Mouse (Mus musculus) heart, embryonic 10.5 days (tissue): ENCODE measurements at regions not wholly inside any gene's neighbourhood (a gene's known extent, or its start where the extent isn't known, plus 50 kb on each side); places are given as distances from the start of the nearest gene placed in this dataset.

Experiments used
- DNase-seq: peaks from one replicate; pipeline ENCODE4 v3.0.0-alpha.2; 2017; ENCODE audit warnings: low spot score
- H3K27ac ChIP-seq: fragments of 300-500 bp; sonication (generic); 2 replicates; pipeline ENCODE4 v1.5.1; 2016; ENCODE audit warnings: mild to moderate bottlenecking
- H3K27me3 ChIP-seq: fragments of 300-500 bp; sonication (generic); 2 replicates; pipeline ENCODE4 v1.6.1; 2016; ENCODE audit warnings: mild to moderate bottlenecking; ENCODE audit not compliant: poor library complexity, insufficient read depth, severe bottlenecking
- H3K36me3 ChIP-seq: fragments of 300-500 bp; sonication (generic); 2 replicates; pipeline ENCODE4 v1.6.1; 2016; ENCODE audit warnings: mild to moderate bottlenecking, moderate library complexity
- H3K4me1 ChIP-seq: fragments of 300-500 bp; sonication (generic); 2 replicates; pipeline ENCODE4 v1.6.1; 2016; ENCODE audit warnings: mild to moderate bottlenecking
- H3K4me3 ChIP-seq: fragments of 300-500 bp; sonication (generic); 2 replicates; pipeline ENCODE4 v1.5.1; 2016; ENCODE audit warnings: mild to moderate bottlenecking, moderate library complexity
- H3K9me3 ChIP-seq: fragments of 300-500 bp; sonication (generic); 2 replicates; pipeline ENCODE4 v1.6.1; 2016; ENCODE audit warnings: mild to moderate bottlenecking, moderate library complexity
- WGBS: fragments of 180-500 bp; shearing (Covaris S2); methylation state at CpG from one replicate; pipeline ENCODE4 v1.1.7; 2016; 5-methylcytosine and 5-hydroxymethylcytosine counted together

DNA sequence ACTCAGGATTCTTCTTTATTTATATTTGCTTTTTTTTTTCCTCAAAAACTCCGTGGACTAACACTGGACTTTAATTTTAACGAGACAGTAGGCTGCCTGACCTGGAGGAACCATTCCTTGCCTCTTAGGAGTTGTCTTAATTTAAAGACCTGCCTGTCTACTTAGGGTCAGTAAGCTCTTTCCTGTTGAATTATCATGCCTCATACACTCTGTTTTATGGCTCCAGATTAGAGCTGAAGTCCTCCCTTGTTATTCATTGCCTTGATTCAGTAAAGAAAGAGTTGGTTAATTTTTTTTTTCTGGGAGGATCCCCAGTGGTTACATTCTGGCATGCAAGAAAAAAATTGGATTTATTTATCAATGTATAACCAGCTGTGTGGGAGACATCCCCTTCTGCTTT is 187.3 kb upstream of the Cdh6 start:
- 51% methylated on average over 2 of the region's 2 CpGs for WGBS
- no peak for DNase-seq
- H3K36me3 ChIP-seq, result no peaks in the 10 kb centered on the region
- H3K9me3 ChIP-seq, result no peaks in the 10 kb centered on the region
- H3K27me3 ChIP-seq, result no peaks in the 10 kb centered on the region
- no peak overlapping the region for H3K27ac ChIP-seq
- H3K4me3 ChIP-seq, result no peak overlapping the region
- no peaks in the 10 kb centered on the region for H3K4me1 ChIP-seq

DNA sequence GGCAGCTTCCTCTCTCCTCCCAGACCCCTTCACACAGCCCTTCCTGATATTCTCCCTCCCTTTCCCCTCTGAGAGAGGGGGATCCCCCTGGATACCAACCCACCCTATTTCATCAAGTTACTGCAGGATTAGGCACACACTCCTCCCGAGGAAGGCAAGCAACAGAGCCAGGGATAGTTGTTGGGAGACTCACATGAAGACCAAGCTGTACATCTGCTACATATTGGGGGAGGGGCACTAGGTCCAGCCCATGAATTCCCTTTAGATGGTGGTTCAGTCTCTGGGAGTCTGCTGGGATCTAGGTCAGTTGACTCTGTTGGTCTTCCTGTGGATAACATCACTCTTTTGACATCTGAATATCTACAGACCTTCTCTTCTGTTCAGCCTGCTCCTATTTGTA is 185.6 kb upstream of the Cdh6 start:
- WGBS, result 56% methylated on average over 1 of the region's 1 CpGs
- no peaks in the 10 kb centered on the region for H3K36me3 ChIP-seq
- no peaks in the 10 kb centered on the region for H3K27me3 ChIP-seq
- no peak for DNase-seq
- no peak overlapping the region for H3K27ac ChIP-seq
- no peak overlapping the region for H3K4me3 ChIP-seq
- no peaks in the 10 kb centered on the region for H3K9me3 ChIP-seq
- no peaks in the 10 kb centered on the region for H3K4me1 ChIP-seq

GRCm38 (mm10) chr15:13350321-13350720 is 176.8 kb upstream of the Cdh6 start:
- 79% methylated on average over 3 of the region's 3 CpGs for WGBS
- H3K9me3 ChIP-seq, result no peaks in the 10 kb centered on the region
- H3K4me3 ChIP-seq, result no peak overlapping the region
- H3K27me3 ChIP-seq, result no peaks in the 10 kb centered on the region
- no peaks in the 10 kb centered on the region for H3K36me3 ChIP-seq
- DNase-seq, result no peak
- no peaks in the 10 kb centered on the region for H3K4me1 ChIP-seq
- no peak overlapping the region for H3K27ac ChIP-seq

DNA sequence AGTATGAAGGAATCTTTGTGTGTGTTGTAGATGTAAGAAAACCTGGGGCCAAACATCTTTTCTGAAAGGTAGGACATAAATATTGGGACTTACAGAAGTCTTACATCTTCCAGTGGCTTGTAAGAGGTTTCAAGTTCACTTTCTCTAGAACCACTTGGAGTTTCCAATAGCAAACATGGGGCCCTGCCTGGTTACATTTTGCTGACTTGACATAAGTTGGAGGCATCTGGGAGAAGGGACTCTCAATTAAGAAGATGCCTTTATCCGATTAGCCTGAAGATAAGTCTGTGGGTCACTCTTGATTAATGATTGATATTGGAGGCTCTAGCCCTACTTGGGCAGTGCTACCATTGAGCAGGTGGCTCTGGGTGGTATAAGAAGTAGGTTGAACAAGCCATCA is 162.9 kb upstream of the Cdh6 start:
- 89% methylated on average over 1 of the region's 1 CpGs for WGBS

DNA sequence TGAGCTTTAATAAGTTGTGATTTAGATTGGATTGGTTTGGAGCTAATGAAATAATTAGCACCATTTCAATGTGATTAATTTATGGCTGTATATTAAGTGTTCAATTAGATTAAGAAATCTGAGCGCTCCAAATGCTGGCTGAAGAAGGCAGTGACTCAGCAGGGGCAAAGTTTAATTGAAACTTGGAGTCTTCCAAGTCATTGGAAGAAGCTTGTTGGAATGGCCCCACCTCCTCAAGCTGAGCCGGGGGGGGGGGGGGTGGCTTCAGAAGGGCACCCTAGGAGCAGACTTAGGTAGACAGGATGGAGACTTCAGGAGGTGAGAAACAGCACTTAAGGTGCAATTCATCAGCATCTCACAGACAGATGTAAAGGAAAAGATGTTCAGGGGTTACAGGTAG is 151.0 kb upstream of the Cdh6 start:
- 74% methylated on average over 2 of the region's 2 CpGs for WGBS
- no peak overlapping the region for H3K4me3 ChIP-seq
- H3K36me3 ChIP-seq, result no peaks in the 10 kb centered on the region
- H3K9me3 ChIP-seq, result no peaks in the 10 kb centered on the region
- H3K4me1 ChIP-seq, result no peaks in the 10 kb centered on the region
- H3K27me3 ChIP-seq, result no peaks in the 10 kb centered on the region
- H3K27ac ChIP-seq, result no peak overlapping the region
- DNase-seq, result no peak

More for the DNA sequence above, 162.9 kb upstream of the Cdh6 start:
- no peaks in the 10 kb centered on the region for H3K27me3 ChIP-seq
- DNase-seq, result no peak
- no peaks in the 10 kb centered on the region for H3K4me1 ChIP-seq
- no peak overlapping the region for H3K27ac ChIP-seq
- no peaks in the 10 kb centered on the region for H3K9me3 ChIP-seq
- no peak overlapping the region for H3K4me3 ChIP-seq
- H3K36me3 ChIP-seq, result no peaks in the 10 kb centered on the region

DNA sequence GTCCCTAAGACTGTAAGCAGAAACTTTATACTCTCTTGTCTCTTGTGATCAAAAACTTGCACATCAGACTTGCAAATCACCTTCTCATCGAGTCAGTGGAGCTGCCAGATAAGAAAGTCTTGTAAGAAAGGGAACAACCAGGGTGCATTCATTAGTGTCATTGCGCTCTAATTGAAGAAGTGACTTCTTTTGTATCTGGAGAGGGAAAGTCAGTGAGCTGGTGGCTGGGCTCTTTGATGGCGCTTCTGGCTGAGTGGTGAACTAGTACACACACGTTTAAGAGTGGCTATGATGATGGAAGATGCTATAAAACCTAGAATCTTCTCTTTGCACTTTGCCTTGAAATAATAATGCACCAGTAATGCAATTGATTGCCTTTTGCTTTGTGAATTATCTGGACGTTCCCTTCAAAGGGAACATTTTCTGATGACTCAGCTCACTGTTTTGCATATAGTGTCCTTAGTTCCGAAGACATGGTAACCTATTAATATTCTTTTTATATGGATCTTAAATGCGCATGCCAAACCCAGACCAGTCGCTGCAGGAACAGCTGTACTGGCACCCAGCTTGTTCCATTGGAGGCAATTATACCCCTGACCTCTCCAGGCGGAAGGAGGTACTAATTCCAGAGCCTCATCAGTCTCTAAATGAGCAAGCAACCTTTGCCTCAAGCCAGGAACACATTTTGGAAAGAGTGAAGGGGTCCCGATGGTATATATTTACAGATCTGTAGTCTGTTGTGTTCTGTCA is 147.3 kb upstream of the Cdh6 start:
- 72% methylated on average over 10 of the region's 10 CpGs for WGBS
- no peaks in the 10 kb centered on the region for H3K9me3 ChIP-seq

GRCm38 (mm10) chr15:13304562-13304961 is 131.1 kb upstream of the Cdh6 start:
- 82% methylated on average over 6 of the region's 6 CpGs for WGBS
- H3K27me3 ChIP-seq, result no peaks in the 10 kb centered on the region

More for the DNA sequence above, 147.3 kb upstream of the Cdh6 start:
- DNase-seq, result no peak
- Histone ChIP-seq H3K27me3 (no peaks in the 10 kb centered on the region), H3K36me3 (no peaks in the 10 kb centered on the region), H3K27ac (no peak overlapping the region), H3K4me1 (no peaks in the 10 kb centered on the region), H3K4me3 (no peak overlapping the region)

DNA sequence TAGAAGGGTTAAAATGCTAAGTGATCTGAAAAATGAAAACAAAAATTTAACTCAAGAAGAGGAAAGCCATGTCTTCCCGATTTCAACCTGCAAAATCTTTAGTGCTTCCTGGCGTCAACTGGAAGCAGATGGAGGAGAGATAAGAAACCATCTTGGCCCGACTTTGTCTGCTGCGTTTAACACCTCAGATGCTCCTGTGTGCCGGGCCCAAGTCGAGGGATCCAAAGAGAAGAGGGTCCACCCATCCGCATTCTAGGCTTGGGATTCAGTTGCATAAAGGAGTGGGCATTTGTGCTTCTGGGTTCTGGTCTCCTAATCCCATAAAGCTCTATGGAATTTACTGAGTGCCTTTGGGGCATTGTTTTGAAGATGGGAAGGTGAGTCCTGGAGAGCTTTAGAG is 130.0 kb upstream of the Cdh6 start:
- H3K27ac ChIP-seq, result no peak overlapping the region
- H3K4me1 ChIP-seq, result no peaks in the 10 kb centered on the region
- no peak for DNase-seq
- WGBS, result 70% methylated on average over 7 of the region's 7 CpGs
- no peaks in the 10 kb centered on the region for H3K36me3 ChIP-seq
- no peaks in the 10 kb centered on the region for H3K9me3 ChIP-seq
- H3K4me3 ChIP-seq, result no peak overlapping the region
- no peaks in the 10 kb centered on the region for H3K27me3 ChIP-seq

More at GRCm38 (mm10) chr15:13304562-13304961, 131.1 kb upstream of the Cdh6 start:
- Histone ChIP-seq H3K27ac (no peak overlapping the region), H3K4me1 (no peaks in the 10 kb centered on the region), H3K4me3 (no peak overlapping the region), H3K36me3 (no peaks in the 10 kb centered on the region), H3K9me3 (no peaks in the 10 kb centered on the region)
- DNase-seq, result no peak

GRCm38 (mm10) chr15:13302672-13303071 is 129.2 kb upstream of the Cdh6 start:
- Histone ChIP-seq H3K27ac (no peak overlapping the region), H3K9me3 (no peaks in the 10 kb centered on the region), H3K4me1 (no peaks in the 10 kb centered on the region), H3K36me3 (no peaks in the 10 kb centered on the region), H3K27me3 (no peaks in the 10 kb centered on the region), H3K4me3 (no peak overlapping the region)
- WGBS, result 76% methylated on average over 6 of the region's 6 CpGs
- no peak for DNase-seq

DNA sequence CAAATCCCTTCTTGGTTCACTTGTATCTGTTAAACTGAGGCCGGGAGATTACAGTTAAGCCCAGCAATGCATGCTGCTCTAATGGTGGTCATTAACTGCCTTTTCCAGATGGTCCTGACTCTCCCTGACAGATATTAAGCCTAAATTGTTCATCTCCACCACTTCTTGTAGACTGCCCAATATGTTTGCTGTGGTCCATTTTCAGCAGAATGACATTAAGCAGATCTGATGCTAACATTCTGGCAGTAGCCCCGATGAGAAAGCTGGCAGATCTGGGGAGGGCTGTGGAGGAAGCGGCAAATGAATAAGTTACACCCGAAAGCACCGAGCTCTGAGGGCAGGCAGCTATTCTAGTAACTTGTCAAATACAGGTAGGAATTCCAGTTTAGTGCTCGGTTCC is 123.5 kb upstream of the Cdh6 start:
- Histone ChIP-seq H3K4me1 (no peaks in the 10 kb centered on the region), H3K36me3 (no peaks in the 10 kb centered on the region), H3K9me3 (no peaks in the 10 kb centered on the region), H3K27me3 (no peaks in the 10 kb centered on the region), H3K4me3 (0 out of 2 replicates have a peak overlapping the region, but pooled peaks have one; percentile 18), H3K27ac (no peak overlapping the region)
- 52% methylated on average over 6 of the region's 6 CpGs for WGBS
- no peak for DNase-seq

GRCm38 (mm10) chr15:13289064-13289463 is 115.6 kb upstream of the Cdh6 start:
- no peak for DNase-seq
- H3K27me3 ChIP-seq, result no peaks in the 10 kb centered on the region
- no peaks in the 10 kb centered on the region for H3K36me3 ChIP-seq
- WGBS, result 84% methylated on average over 3 of the region's 3 CpGs
- H3K9me3 ChIP-seq, result no peaks in the 10 kb centered on the region
- no peak overlapping the region for H3K27ac ChIP-seq
- H3K4me1 ChIP-seq, result 0 out of 2 replicates have a peak, but pooled peaks cover 2% of the 10 kb centered on the region
- H3K4me3 ChIP-seq, result no peak overlapping the region

- DNase-seq, result no peak
- H3K9me3 ChIP-seq, result no peaks in the 10 kb centered on the region
- H3K36me3 ChIP-seq, result no peaks in the 10 kb centered on the region
- H3K27me3 ChIP-seq, result no peaks in the 10 kb centered on the region
- H3K4me1 ChIP-seq, result 0 out of 2 replicates have a peak, but pooled peaks cover 2% of the 10 kb centered on the region
- H3K27ac ChIP-seq, result no peak overlapping the region
- H3K4me3 ChIP-seq, result no peak overlapping the region
- 73% methylated on average over 11 of the region's 11 CpGs for WGBS
Measured at GRCm38 (mm10) chr15:13287878-13288277, 114.4 kb upstream of the Cdh6 start.

DNA sequence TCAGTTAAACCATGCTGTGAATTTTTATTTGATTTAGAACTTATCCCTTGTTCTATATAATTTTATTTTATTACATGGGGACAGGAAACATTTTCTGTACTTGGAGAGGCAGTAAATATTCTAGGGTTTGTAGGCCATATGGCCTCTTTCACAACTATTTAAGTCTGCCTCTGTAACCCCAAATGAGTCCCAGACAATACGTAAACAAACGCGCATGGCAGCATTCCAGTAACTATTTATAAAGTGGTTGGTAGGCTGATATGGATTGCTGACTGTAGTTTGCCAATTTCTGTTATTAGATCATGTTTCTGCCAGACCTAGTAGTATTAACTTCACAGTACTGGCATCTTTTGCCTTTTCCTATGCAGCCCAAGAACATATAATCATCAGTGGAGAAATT is 111.9 kb upstream of the Cdh6 start:
- no peaks in the 10 kb centered on the region for H3K9me3 ChIP-seq
- H3K36me3 ChIP-seq, result no peaks in the 10 kb centered on the region
- no peak overlapping the region for H3K27ac ChIP-seq
- H3K4me1 ChIP-seq, result 0 out of 2 replicates have a peak, but pooled peaks cover 2% of the 10 kb centered on the region
- H3K4me3 ChIP-seq, result no peak overlapping the region
- H3K27me3 ChIP-seq, result no peaks in the 10 kb centered on the region
- 71% methylated on average over 3 of the region's 3 CpGs for WGBS
- no peak for DNase-seq

GRCm38 (mm10) chr15:13284219-13284618 is 110.7 kb upstream of the Cdh6 start:
- Histone ChIP-seq H3K9me3 (no peaks in the 10 kb centered on the region), H3K27me3 (no peaks in the 10 kb centered on the region), H3K36me3 (no peaks in the 10 kb centered on the region), H3K4me1 (0 out of 2 replicates have a peak, but pooled peaks cover 2% of the 10 kb centered on the region), H3K4me3 (no peak overlapping the region), H3K27ac (no peak overlapping the region)
- 93% methylated on average over 2 of the region's 2 CpGs for WGBS
- DNase-seq, result no peak
